Mouse (Mus musculus): Measurements from ENCODE around the gene Dqx1. TPM values are rescaled to one million over a fixed set of nuclear protein-coding genes. Genes with fewer than 3 reads are reported as not detected.

The Dqx1 gene
- polyA plus RNA-seq (2015; fragmentation: Nextera tagmentation; extraction: Ambion mirVana): 0.28 and 0.71 TPM in 2 replicates

DNA sequence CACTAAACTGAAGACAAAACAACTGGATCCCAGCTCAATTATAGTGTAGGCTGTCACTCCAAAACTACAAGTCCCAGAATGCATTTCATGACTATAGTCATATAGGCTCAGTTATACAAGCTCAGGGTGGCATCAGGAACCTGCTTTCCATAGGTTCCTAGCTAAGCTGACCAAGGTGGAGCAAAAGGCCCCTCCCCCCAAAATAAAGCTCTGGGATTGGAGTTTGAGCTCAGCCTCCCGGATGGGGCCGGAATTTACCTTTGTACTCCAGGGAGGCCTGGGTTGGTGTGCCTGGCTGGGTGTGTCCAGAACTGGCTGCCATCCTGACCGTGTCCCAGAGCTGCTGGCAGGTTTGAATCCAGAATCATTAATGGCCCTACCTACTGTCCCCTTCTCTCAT is at the start of gene Dqx1:
TSS of gene Dqx1 (plus strand) at position 55 of the 400 bp plus-strand sequence.
- Histone ChIP-seq H3K27ac (ENCODE audit: low read depth, low read length) (no peak within 1 kb of the TSS), H3K36me3 (ENCODE audit: control insufficient read depth, insufficient read depth, low read length) (peaks cover 5% of the 10 kb centered on the region; the same call in 1 of the 2 replicates), H3K4me1 (ENCODE audit: control insufficient read depth, insufficient read depth, low read depth, low read length) (peaks cover 19% of the 10 kb centered on the region), H3K9me3 (ENCODE audit: control insufficient read depth, low read length) (no peaks in the 10 kb centered on the region), H3K4me3 (ENCODE audit: low read length) (no peak within 1 kb of the TSS), H3K27me3 (replicated peaks; ENCODE audit: control insufficient read depth, insufficient read depth, low read length) (peaks cover 10% of the 10 kb centered on the region), H3K9ac (ENCODE audit: low read depth, low read length) (no peak within 1 kb of the TSS), H3K4me2 (ENCODE audit: low read length) (no peak within 1 kb of the TSS)
- ATAC-seq: no peak
- 60% methylated on average over 3 of the region's 3 CpGs for WGBS

GRCm38 (mm10) chr6:83008659-83009058 is 49.0 kb upstream of the Dqx1 start:
- WGBS: 52% methylated on average over 3 of the region's 3 CpGs
- Histone ChIP-seq H3K9me3 (ENCODE audit: control insufficient read depth, low read length) (no peaks in the 10 kb centered on the region), H3K4me1 (ENCODE audit: control insufficient read depth, insufficient read depth, low read depth, low read length) (no peaks in the 10 kb centered on the region; the same call in 1 of the 2 replicates), H3K4me2 (ENCODE audit: low read length) (no peak overlapping the region), H3K4me3 (ENCODE audit: low read length) (no peak overlapping the region), H3K36me3 (ENCODE audit: control insufficient read depth, insufficient read depth, low read length) (no peaks in the 10 kb centered on the region), H3K27ac (ENCODE audit: low read depth, low read length) (no peak overlapping the region), H3K27me3 (replicated peaks; ENCODE audit: control insufficient read depth, insufficient read depth, low read length) (no peaks in the 10 kb centered on the region), H3K9ac (ENCODE audit: low read depth, low read length) (no peak overlapping the region)
- no peak for ATAC-seq

- ATAC-seq: no peak
- Histone ChIP-seq H3K4me1 (ENCODE audit: control insufficient read depth, insufficient read depth, low read depth, low read length) (no peaks in the 10 kb centered on the region), H3K27ac (ENCODE audit: low read depth, low read length) (no peak overlapping the region), H3K27me3 (replicated peaks; ENCODE audit: control insufficient read depth, insufficient read depth, low read length) (no peaks in the 10 kb centered on the region), H3K4me3 (ENCODE audit: low read length) (no peak overlapping the region), H3K9me3 (ENCODE audit: control insufficient read depth, low read length) (no peaks in the 10 kb centered on the region), H3K4me2 (ENCODE audit: low read length) (no peak overlapping the region), H3K36me3 (ENCODE audit: control insufficient read depth, insufficient read depth, low read length) (no peaks in the 10 kb centered on the region), H3K9ac (ENCODE audit: low read depth, low read length) (no peak overlapping the region)
- 81% methylated on average over 7 of the region's 7 CpGs for WGBS
Measured at GRCm38 (mm10) chr6:83010010-83010409, 47.6 kb upstream of the Dqx1 start.

DNA sequence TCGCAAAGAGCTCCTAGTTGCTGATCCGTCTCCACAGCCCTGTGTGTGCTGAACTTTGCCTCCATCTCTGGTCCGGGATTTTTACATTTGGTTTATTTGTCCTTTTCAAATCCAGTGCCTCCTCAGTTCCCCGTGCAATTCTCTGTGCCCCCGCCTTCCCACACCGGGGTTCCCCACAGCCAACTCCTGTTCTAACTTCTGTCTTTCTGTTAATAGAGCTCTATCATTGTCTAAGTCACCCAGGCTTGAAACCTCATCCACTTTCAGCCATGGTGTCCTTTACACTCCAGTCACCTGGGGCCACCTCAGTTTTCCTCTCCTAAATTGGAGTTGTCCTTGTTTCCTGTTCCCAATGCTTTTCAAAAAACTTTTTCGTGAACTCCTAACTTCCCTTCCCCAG is 46.4 kb upstream of the Dqx1 start:
- no peak overlapping the region for H3K27ac ChIP-seq (ENCODE audit: low read depth, low read length)
- no peaks in the 10 kb centered on the region for H3K9me3 ChIP-seq (ENCODE audit: control insufficient read depth, low read length)
- H3K4me2 ChIP-seq (ENCODE audit: low read length): no peak overlapping the region
- no peaks in the 10 kb centered on the region for H3K4me1 ChIP-seq (ENCODE audit: control insufficient read depth, insufficient read depth, low read depth, low read length)
- no peaks in the 10 kb centered on the region for H3K36me3 ChIP-seq (ENCODE audit: control insufficient read depth, insufficient read depth, low read length)
- no peak for ATAC-seq
- WGBS: 86% methylated on average over 7 of the region's 7 CpGs
- no peak overlapping the region for H3K4me3 ChIP-seq (ENCODE audit: low read length)
- no peak overlapping the region for H3K9ac ChIP-seq (ENCODE audit: low read depth, low read length)
- no peaks in the 10 kb centered on the region for H3K27me3 ChIP-seq (replicated peaks; ENCODE audit: control insufficient read depth, insufficient read depth, low read length)

DNA sequence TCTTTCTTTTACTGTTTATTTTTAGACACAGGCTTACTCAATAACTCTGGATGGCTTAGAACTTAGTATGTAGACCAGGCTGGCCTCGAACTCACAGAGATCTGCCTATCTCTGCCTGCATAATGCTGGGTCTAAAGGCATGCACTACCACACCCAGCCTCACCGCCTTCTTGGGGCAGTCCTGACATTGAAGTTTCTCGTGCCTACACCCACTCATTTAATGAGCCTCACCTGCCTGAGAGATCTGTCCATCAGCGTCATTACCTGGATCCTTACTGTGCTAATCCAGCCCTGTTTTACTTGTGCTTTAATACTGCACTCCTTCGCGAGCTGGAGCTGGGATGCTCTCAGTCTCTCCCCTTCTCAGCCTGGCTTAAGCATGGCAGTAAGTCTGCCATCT is 45.9 kb upstream of the Dqx1 start:
- no peaks in the 10 kb centered on the region for H3K36me3 ChIP-seq (ENCODE audit: control insufficient read depth, insufficient read depth, low read length)
- 75% methylated on average over 6 of the region's 6 CpGs for WGBS
- no peak overlapping the region for H3K9ac ChIP-seq (ENCODE audit: low read depth, low read length)
- H3K27me3 ChIP-seq (replicated peaks; ENCODE audit: control insufficient read depth, insufficient read depth, low read length): no peaks in the 10 kb centered on the region
- H3K9me3 ChIP-seq (ENCODE audit: control insufficient read depth, low read length): no peaks in the 10 kb centered on the region
- no peak for ATAC-seq
- H3K27ac ChIP-seq (ENCODE audit: low read depth, low read length): no peak overlapping the region
- H3K4me1 ChIP-seq (ENCODE audit: control insufficient read depth, insufficient read depth, low read depth, low read length): no peaks in the 10 kb centered on the region
- H3K4me3 ChIP-seq (ENCODE audit: low read length): no peak overlapping the region
- H3K4me2 ChIP-seq (ENCODE audit: low read length): no peak overlapping the region

- ATAC-seq: no peak
- no peaks in the 10 kb centered on the region for H3K4me1 ChIP-seq (ENCODE audit: control insufficient read depth, insufficient read depth, low read depth, low read length)
Measured at GRCm38 (mm10) chr6:83013444-83013843, 44.2 kb upstream of the Dqx1 start.

GRCm38 (mm10) chr6:83014482-83015466 is 42.9 kb upstream of the Dqx1 start:
- H3K27ac ChIP-seq (ENCODE audit: low read depth, low read length): no peak overlapping the region

More at GRCm38 (mm10) chr6:83013444-83013843, 44.2 kb upstream of the Dqx1 start:
- no peaks in the 10 kb centered on the region for H3K9me3 ChIP-seq (ENCODE audit: control insufficient read depth, low read length)
- no peak overlapping the region for H3K4me3 ChIP-seq (ENCODE audit: low read length)
- H3K27me3 ChIP-seq (replicated peaks; ENCODE audit: control insufficient read depth, insufficient read depth, low read length): no peaks in the 10 kb centered on the region
- H3K36me3 ChIP-seq (ENCODE audit: control insufficient read depth, insufficient read depth, low read length): no peaks in the 10 kb centered on the region
- H3K9ac ChIP-seq (ENCODE audit: low read depth, low read length): no peak overlapping the region
- no peak overlapping the region for H3K4me2 ChIP-seq (ENCODE audit: low read length)
- no peak overlapping the region for H3K27ac ChIP-seq (ENCODE audit: low read depth, low read length)
- 70% methylated on average over 5 of the region's 5 CpGs for WGBS

DNA sequence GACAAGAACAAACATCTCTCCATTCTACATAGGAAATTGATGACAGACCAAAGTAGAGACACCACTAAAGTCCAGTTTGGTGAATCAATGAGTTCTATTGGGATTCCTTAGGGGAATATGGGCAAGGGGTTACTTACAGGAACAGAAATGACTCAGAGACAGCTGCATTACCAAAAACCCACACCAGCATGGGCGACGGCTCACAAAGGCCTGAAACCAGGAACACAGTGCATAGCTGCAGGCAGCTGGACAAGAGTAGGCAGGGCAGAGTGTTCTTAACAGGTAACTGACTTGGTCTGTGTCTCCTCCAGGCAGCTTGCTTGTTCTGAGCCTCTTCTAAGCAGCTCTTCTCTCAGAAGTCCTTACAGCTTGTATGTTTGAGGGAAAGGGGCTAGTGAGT is 41.9 kb upstream of the Dqx1 start:
- H3K4me3 ChIP-seq (ENCODE audit: low read length): no peak overlapping the region
- no peaks in the 10 kb centered on the region for H3K36me3 ChIP-seq (ENCODE audit: control insufficient read depth, insufficient read depth, low read length)
- no peak overlapping the region for H3K9ac ChIP-seq (ENCODE audit: low read depth, low read length)
- H3K27me3 ChIP-seq (replicated peaks; ENCODE audit: control insufficient read depth, insufficient read depth, low read length): no peaks in the 10 kb centered on the region
- WGBS: 92% methylated on average over 2 of the region's 2 CpGs
- H3K4me2 ChIP-seq (ENCODE audit: low read length): no peak overlapping the region
- no peak for ATAC-seq
- H3K4me1 ChIP-seq (ENCODE audit: control insufficient read depth, insufficient read depth, low read depth, low read length): no peaks in the 10 kb centered on the region
- no peaks in the 10 kb centered on the region for H3K9me3 ChIP-seq (ENCODE audit: control insufficient read depth, low read length)
- H3K27ac ChIP-seq (ENCODE audit: low read depth, low read length): no peak overlapping the region

More at GRCm38 (mm10) chr6:83014482-83015466, 42.9 kb upstream of the Dqx1 start:
- H3K4me3 ChIP-seq (ENCODE audit: low read length): no peak overlapping the region
- no peak overlapping the region for H3K4me2 ChIP-seq (ENCODE audit: low read length)
- H3K4me1 ChIP-seq (ENCODE audit: control insufficient read depth, insufficient read depth, low read depth, low read length): no peaks in the 10 kb centered on the region
- no peak overlapping the region for H3K9ac ChIP-seq (ENCODE audit: low read depth, low read length)
- WGBS: 77% methylated on average over 12 of the region's 12 CpGs
- H3K27me3 ChIP-seq (replicated peaks; ENCODE audit: control insufficient read depth, insufficient read depth, low read length): no peaks in the 10 kb centered on the region
- no peak for ATAC-seq
- no peaks in the 10 kb centered on the region for H3K36me3 ChIP-seq (ENCODE audit: control insufficient read depth, insufficient read depth, low read length)
- H3K9me3 ChIP-seq (ENCODE audit: control insufficient read depth, low read length): no peaks in the 10 kb centered on the region

GRCm38 (mm10) chr6:83017190-83017589 is 40.5 kb upstream of the Dqx1 start:
- ATAC-seq: no peak
- H3K4me2 ChIP-seq (ENCODE audit: low read length): no peak overlapping the region
- no peak overlapping the region for H3K9ac ChIP-seq (ENCODE audit: low read depth, low read length)
- no peaks in the 10 kb centered on the region for H3K4me1 ChIP-seq (ENCODE audit: control insufficient read depth, insufficient read depth, low read depth, low read length)
- H3K4me3 ChIP-seq (ENCODE audit: low read length): no peak overlapping the region
- H3K36me3 ChIP-seq (ENCODE audit: control insufficient read depth, insufficient read depth, low read length): no peaks in the 10 kb centered on the region
- H3K27ac ChIP-seq (ENCODE audit: low read depth, low read length): no peak overlapping the region
- 76% methylated on average over 3 of the region's 3 CpGs for WGBS
- no peaks in the 10 kb centered on the region for H3K27me3 ChIP-seq (replicated peaks; ENCODE audit: control insufficient read depth, insufficient read depth, low read length)
- H3K9me3 ChIP-seq (ENCODE audit: control insufficient read depth, low read length): no peaks in the 10 kb centered on the region
